ENCODE assay signal across 10 mouse cellular contexts in the genomic region with DNA sequence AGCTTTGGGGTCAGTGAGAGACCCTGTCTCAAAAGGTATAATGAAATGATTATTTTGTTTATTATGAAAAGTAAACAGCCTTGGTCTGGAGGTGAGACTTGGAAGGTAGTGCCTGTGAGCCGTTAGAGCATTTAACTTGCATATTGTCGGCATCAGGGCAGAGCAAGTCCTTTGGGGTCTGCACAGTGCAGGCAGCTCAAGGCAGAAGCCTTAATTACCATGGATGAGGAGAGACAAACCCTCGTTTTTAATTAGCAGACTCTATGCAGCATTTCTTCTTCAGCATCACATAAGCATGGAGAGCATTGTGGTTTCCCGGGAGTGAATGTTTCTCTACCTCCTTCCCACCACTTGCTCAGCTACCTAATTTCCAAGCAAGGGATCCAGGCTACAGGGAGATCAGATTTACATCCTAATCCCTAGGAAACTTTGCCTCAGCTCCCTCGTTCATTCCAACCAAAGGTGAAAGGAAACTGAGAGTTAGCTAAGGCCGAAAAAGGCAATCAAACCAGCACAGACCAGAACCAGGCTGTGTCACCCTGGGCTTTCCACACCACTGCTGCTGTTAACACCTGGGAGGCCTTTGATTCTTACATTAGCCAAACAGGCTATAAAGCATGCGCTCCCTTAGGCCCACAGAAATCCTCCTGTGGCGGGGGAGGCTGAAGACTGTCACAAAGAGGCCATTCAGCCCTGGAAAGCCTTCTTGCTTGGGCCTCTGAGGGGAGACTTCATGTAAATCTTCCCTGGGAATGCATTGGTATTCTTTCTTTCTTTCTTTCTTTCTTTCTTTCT.
DNase-seq lines count a peak whose midpoint lies in the region; TF ChIP-seq lines count a peak whose summit lies in the region.
"Had no signal": no experiment of that assay in that cellular context is flagged by ENCODE, and none has a peak within 500 bp of the region (broad histone marks: within the 10 kb centered on the region; RNA-seq: fewer than 3 reads in every experiment).

No protein-coding gene starts in this region.

- no peak overlapping the region for H3K4me3 ChIP-seq in ES-E14 (ENCODE audit: insufficient read depth in 1 of 2, low read depth in 1 of 2, low read length in 2 of 2, poor library complexity in 1 of 2, severe bottlenecking in 1 of 2)

- DNase-seq in ES-E14 (ENCODE audit: low read depth, low spot score), result no peak
- DNase-seq in brain, embryonic 14.5 days (ENCODE audit: low read depth), result peak; percentile 46
- DNase-seq in kidney, adult 9 months, result peak; percentile 34
- DNase-seq in mesoderm, embryonic 11.5 days (ENCODE audit: low read depth, low spot score), result peak; percentile 7
- DNase-seq in heart, postnatal 14 days, result no peak
- DNase-seq in adrenal gland, adult 2 months, result no peak
- no peak for DNase-seq in spleen, adult 18-20 months
- DNase-seq: cerebellum, postnatal 10 days; heart, postnatal 36 days had no signal

- TF ChIP-seq CTCF in brain, embryonic 14.5 days (IDR thresholded peaks at IDR 0.05; ENCODE audit: borderline replicate concordance, extremely low read depth, insufficient read depth, insufficient read length), result no peak

- intact Hi-C loops in heart, postnatal 14 days (cut with DNase I), result no loop called here

- no peak for TF ChIP-seq POLR2A in brain, embryonic 14.5 days (IDR thresholded peaks at IDR 0.05; ENCODE audit: borderline replicate concordance, extremely low read depth, insufficient read depth, insufficient read length, poor library complexity, severe bottlenecking)

- H3K27ac ChIP-seq in ES-E14 (ENCODE audit: insufficient read depth, low read depth, low read length, poor library complexity, severe bottlenecking), result no peak overlapping the region

- H3K36me3 ChIP-seq in ES-E14 (ENCODE audit: control insufficient read depth, insufficient read depth, low read length, poor library complexity, severe bottlenecking), result no peaks in the 10 kb centered on the region
- H3K36me3 ChIP-seq: G1E had no signal

- no peaks in the 10 kb centered on the region for H3K4me1 ChIP-seq in ES-E14 (ENCODE audit: control insufficient read depth in 2 of 2, insufficient read depth in 2 of 2, low read length in 2 of 2, poor library complexity in 1 of 2)

- no peaks in the 10 kb centered on the region for H3K9me3 ChIP-seq in ES-E14 (ENCODE audit: control insufficient read depth, insufficient read depth, low read depth, low read length)
- H3K9me3 ChIP-seq: G1E had no signal

- in situ Hi-C loops in ES-E14 (cut with MboI; ENCODE audit: low sequenced_read_pairs in 2 of 2, unreplicated experiment in 2 of 2), result no loop called here

- H3K9ac ChIP-seq in ES-E14 (ENCODE audit: insufficient read depth, low read depth, low read length, poor library complexity, severe bottlenecking), result 0 out of 2 replicates have a peak overlapping the region, but pooled peaks have one; percentile 11

TF ChIP-seq in ES-E14, 5 proteins besides CTCF, POLR2A, EP300 and RAD21:
- no peak for TF ChIP-seq ZNF384 (IDR thresholded peaks at IDR 0.05; ENCODE audit: low read depth, low read length)

Comparison
In these comparisons a context has a peak if more than half of its experiments do, and no peak if none do; other contexts are left out.
1. DNase-seq: peak in brain, embryonic 14.5 days (single experiment), kidney, adult 9 months (single experiment) and mesoderm, embryonic 11.5 days (single experiment); none in ES-E14 (single experiment), heart, postnatal 14 days (0 of 2), adrenal gland, adult 2 months (single experiment) and spleen, adult 18-20 months (0 of 2).